Mouse (Mus musculus): ENCODE data around the gene Tph2.

Gene Tph2

GRCm38 (mm10) chr10:115184697-115185096, at the start of gene Tph2:
Gene Tph2 (minus strand): TSS chr10:115185022.
- DNase-seq (ENCODE audit: low read depth) = peak; percentile 67

GRCm38 (mm10) chr10:115233798-115234197, 49.0 kb upstream of the Tph2 start:
- no peak for DNase-seq (ENCODE audit: low read depth)

- no peak for DNase-seq (ENCODE audit: low read depth)
These were observed 47.7 kb upstream of the Tph2 start for GRCm38 (mm10) chr10:115232513-115232912.

- no peak for DNase-seq (ENCODE audit: low read depth)
These were observed 44.2 kb upstream of the Tph2 start for GRCm38 (mm10) chr10:115229023-115229422.

- no peak for DNase-seq (ENCODE audit: low read depth)
These were observed 41.8 kb upstream of the Tph2 start for GRCm38 (mm10) chr10:115226586-115226985.

GRCm38 (mm10) chr10:115223845-115224244, 39.0 kb upstream of the Tph2 start:
- DNase-seq (ENCODE audit: low read depth) = no peak

- no peak for DNase-seq (ENCODE audit: low read depth)
These were observed 28.2 kb upstream of the Tph2 start for GRCm38 (mm10) chr10:115212916-115213580.

GRCm38 (mm10) chr10:115205825-115206224, 21.0 kb upstream of the Tph2 start:
- DNase-seq (ENCODE audit: low read depth) = no peak

GRCm38 (mm10) chr10:115205284-115205683, 20.5 kb upstream of the Tph2 start:
- no peak for DNase-seq (ENCODE audit: low read depth)

GRCm38 (mm10) chr10:115191214-115191613, 6.4 kb upstream of the Tph2 start:
- no peak for DNase-seq (ENCODE audit: low read depth)

- no peak for DNase-seq (ENCODE audit: low read depth)
These were observed 2.6 kb upstream of the Tph2 start for GRCm38 (mm10) chr10:115187390-115187789.

- no peak for DNase-seq (ENCODE audit: low read depth)
These were observed 3.8 kb downstream of the Tph2 start for GRCm38 (mm10) chr10:115181034-115181433.

- DNase-seq (ENCODE audit: low read depth) = peak; percentile 7
These were observed 6.8 kb downstream of the Tph2 start for GRCm38 (mm10) chr10:115178019-115178418.

- no peak for DNase-seq (ENCODE audit: low read depth)
These were observed 9.2 kb downstream of the Tph2 start for GRCm38 (mm10) chr10:115175591-115175991.

- no peak for DNase-seq (ENCODE audit: low read depth)
These were observed 11.5 kb downstream of the Tph2 start for GRCm38 (mm10) chr10:115173336-115173735.

- DNase-seq (ENCODE audit: low read depth) = no peak
These were observed 13.4 kb downstream of the Tph2 start for GRCm38 (mm10) chr10:115171351-115171818.

- no peak for DNase-seq (ENCODE audit: low read depth)
These were observed 14.1 kb downstream of the Tph2 start for GRCm38 (mm10) chr10:115170496-115171350.

GRCm38 (mm10) chr10:115169410-115169809, 15.4 kb downstream of the Tph2 start:
- no peak for DNase-seq (ENCODE audit: low read depth)

- no peak for DNase-seq (ENCODE audit: low read depth)
These were observed 24.5 kb downstream of the Tph2 start for GRCm38 (mm10) chr10:115160289-115160688.

GRCm38 (mm10) chr10:115147308-115147707, 37.5 kb downstream of the Tph2 start:
- no peak for DNase-seq (ENCODE audit: low read depth)

GRCm38 (mm10) chr10:115146257-115146898, 38.4 kb downstream of the Tph2 start:
- DNase-seq (ENCODE audit: low read depth) = no peak

- DNase-seq (ENCODE audit: low read depth) = no peak
These were observed 40.3 kb downstream of the Tph2 start for GRCm38 (mm10) chr10:115144542-115144941.

- DNase-seq (ENCODE audit: low read depth) = peak; percentile 1
These were observed 41.2 kb downstream of the Tph2 start for GRCm38 (mm10) chr10:115143641-115144040.

Measured in induced T-regulatory cell, adult 2 months (primary cell).